Mouse (Mus musculus) brain, embryonic 14.5 days (tissue): Measurements from ENCODE around the gene Vps39.

Source experiments
- CTCF ChIP-seq: fragments of 200-500 bp; IDR thresholded peaks from 2 replicates; pipeline ENCODE4 v1.5.1; 2012; ENCODE audit warnings: inconsistent platforms, mild to moderate bottlenecking, moderate library complexity, borderline replicate concordance; ENCODE audit not compliant: insufficient read depth, insufficient read length; ENCODE audit errors: extremely low read depth
- POLR2A ChIP-seq: fragments of 200-500 bp; IDR thresholded peaks from 2 replicates; pipeline ENCODE4 v1.6.1; 2012; ENCODE audit warnings: mild to moderate bottlenecking, inconsistent platforms, borderline replicate concordance; ENCODE audit not compliant: poor library complexity, insufficient read depth, insufficient read length, severe bottlenecking; ENCODE audit errors: extremely low read depth

DNA sequence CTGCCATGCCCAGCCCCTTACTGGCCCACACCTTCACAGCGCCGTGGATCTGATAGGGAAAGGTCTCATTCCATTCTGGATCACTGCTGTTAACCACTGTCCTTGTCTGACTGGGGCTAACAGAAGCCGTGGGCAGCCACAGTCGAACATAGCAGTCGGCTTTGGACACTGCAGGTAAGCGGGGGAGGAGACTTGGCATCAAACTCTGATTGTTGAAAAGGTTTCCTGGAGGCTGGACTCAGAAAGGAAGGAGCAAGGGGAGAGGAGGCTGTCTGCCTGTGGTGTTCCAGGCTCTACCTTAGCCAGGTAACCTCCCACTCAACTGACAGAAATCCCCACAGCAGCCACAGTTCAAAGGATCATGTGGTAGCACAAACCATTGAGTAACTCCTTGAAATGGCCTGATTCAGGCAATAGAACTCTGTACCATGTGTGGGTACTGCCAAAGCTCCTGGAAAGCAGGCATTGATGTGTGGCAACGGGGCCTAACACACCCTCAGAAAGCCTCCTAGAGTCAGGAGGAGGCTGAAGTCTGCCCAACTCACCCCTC is 40.6 kb downstream of the Vps39 start:
- no peak for TF ChIP-seq POLR2A
- TF ChIP-seq CTCF, result no peak
